Mouse (Mus musculus) hindbrain, postnatal 0 days (tissue): ENCODE measurements at regions not wholly inside any gene's neighbourhood (a gene's known extent, or its start where the extent isn't known, plus 50 kb on each side); places are given as distances from the start of the nearest gene placed in this dataset.

Experiments used
- ATAC-seq: fragments of 200-750 bp; cut with Nextera tagmentation; 2 replicates; pipeline ENCODE4 v1.8.0; 2017; ENCODE audit warnings: mild to moderate bottlenecking, moderate TSS enrichment, moderate library complexity
- DNase-seq: peaks from one replicate; pipeline ENCODE4 v3.0.0-alpha.2; 2015; ENCODE audit warnings: low spot score
- H3K27ac ChIP-seq: fragments of 300-500 bp; sonication (generic); 2 replicates; pipeline ENCODE4 v1.5.1; 2014; ENCODE audit warnings: mild to moderate bottlenecking
- H3K27me3 ChIP-seq: fragments of 300-500 bp; sonication (generic); 2 replicates; pipeline ENCODE4 v1.6.1; 2014; ENCODE audit warnings: low read length, mixed read lengths; ENCODE audit not compliant: insufficient read depth
- H3K36me3 ChIP-seq: fragments of 300-500 bp; sonication (generic); 2 replicates; pipeline ENCODE4 v1.6.1; 2014; ENCODE audit warnings: low read length, mixed read lengths; ENCODE audit not compliant: insufficient read depth
- H3K4me1 ChIP-seq: fragments of 300-500 bp; sonication (generic); 2 replicates; pipeline ENCODE4 v1.6.1; 2014; ENCODE audit warnings: antibody characterized with exemption, low read length, mixed read lengths; ENCODE audit not compliant: insufficient read depth
- H3K4me2 ChIP-seq: fragments of 300-500 bp; sonication (generic); 2 replicates; pipeline ENCODE4 v1.6.1; 2014; ENCODE audit warnings: low read depth, mild to moderate bottlenecking, low read length, moderate library complexity, mixed read lengths
- H3K4me3 ChIP-seq: fragments of 300-500 bp; sonication (generic); 2 replicates; pipeline ENCODE4 v1.5.1; 2014; ENCODE audit warnings: low read length
- H3K9ac ChIP-seq: fragments of 300-500 bp; sonication (generic); replicated peaks from 2 replicates; pipeline ENCODE4 v1.6.1; 2014; ENCODE audit warnings: mild to moderate bottlenecking, low read length, moderate library complexity, mixed read lengths
- H3K9me3 ChIP-seq: fragments of 300-500 bp; sonication (generic); 2 replicates; pipeline ENCODE4 v1.6.1; 2016; ENCODE audit warnings: low read length, mixed read lengths
- CTCF ChIP-seq: IDR thresholded peaks from 2 replicates; pipeline ENCODE4 v1.5.1; 2016; ENCODE audit warnings: antibody characterized with exemption, control low read depth, low read depth
- WGBS: fragments of 180-500 bp; shearing (Covaris S2); extraction: QIAGEN DNeasy Blood & Tissue Kit; methylation state at CpG from one replicate; pipeline ENCODE4 v1.1.7; 2014; 5-methylcytosine and 5-hydroxymethylcytosine counted together

DNA sequence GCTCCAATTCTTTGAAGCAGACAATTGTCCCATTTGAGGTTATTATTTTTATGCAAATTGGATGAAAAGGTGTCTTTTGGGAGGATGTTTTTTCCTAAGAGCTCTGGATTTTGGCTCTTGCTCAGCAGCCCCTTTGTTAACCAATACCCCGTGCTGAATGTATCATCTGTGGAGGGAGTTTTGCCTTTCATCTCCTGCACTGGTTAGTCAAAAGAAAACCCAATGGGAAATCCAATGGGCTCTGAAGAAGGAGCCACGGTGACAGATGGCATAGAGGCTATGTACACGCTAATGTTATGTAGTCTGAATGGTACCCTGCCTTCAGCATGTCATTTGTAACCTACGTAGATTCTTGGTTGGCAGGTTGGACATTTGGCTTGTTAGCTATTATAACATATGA lies 120.8 kb upstream of the Zwint start:
- no peak for DNase-seq
- Histone ChIP-seq H3K27ac (no peak overlapping the region), H3K9ac (no peak overlapping the region), H3K27me3 (no peaks in the 10 kb centered on the region), H3K4me2 (no peak overlapping the region), H3K4me3 (no peak overlapping the region), H3K9me3 (no peaks in the 10 kb centered on the region), H3K36me3 (no peaks in the 10 kb centered on the region), H3K4me1 (no peaks in the 10 kb centered on the region)
- 71% methylated on average over 4 of the region's 4 CpGs for WGBS
- no peak for TF ChIP-seq CTCF
- ATAC-seq = no peak

DNA sequence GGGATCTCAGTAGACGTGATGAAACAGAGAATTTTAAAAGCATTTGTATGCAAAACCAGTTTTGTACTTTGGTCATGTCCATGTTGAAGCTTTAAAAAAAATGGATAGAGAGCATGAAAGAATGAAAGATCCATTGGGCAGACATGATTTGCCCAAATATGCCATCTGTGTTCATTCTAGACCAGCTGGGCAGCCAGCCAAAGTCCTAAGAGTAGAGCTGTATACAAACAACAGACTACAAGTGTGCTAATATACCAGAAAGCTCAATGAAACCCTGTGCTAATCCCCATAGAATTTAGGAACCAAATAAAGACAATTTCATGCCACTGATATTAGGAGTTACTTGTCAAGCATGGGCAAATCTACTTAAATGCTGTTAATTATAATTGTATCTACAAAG lies 105.1 kb upstream of the Zwint start:
- no peaks in the 10 kb centered on the region for H3K27me3 ChIP-seq
- no peak overlapping the region for H3K4me2 ChIP-seq

DNA sequence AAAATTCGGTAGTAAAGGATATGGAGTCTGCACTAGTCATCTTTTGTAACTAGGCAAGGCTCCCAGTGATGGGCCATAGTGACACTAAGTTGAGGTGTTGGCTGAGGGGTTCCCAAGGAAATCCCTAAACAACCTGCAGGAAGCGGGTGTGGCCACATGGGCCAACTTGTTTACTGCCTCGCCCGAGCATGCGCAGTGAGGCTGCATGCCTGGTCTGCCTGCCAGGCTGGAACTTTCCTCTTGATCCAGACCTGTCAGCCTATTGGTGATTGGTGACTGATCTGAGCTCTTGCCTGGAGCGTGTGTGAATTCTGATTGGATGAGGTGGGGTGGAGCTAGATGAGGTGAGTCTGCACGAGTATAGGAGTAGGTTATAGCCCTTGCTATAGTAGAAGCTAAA lies 103.1 kb upstream of the Zwint start:
- WGBS = 83% methylated on average over 7 of the region's 7 CpGs

More for the DNA sequence above, 105.1 kb upstream of the Zwint start:
- Histone ChIP-seq H3K9me3 (no peaks in the 10 kb centered on the region), H3K9ac (no peak overlapping the region), H3K4me3 (no peak overlapping the region), H3K27ac (no peak overlapping the region), H3K4me1 (no peaks in the 10 kb centered on the region), H3K36me3 (no peaks in the 10 kb centered on the region)
- WGBS = 54% methylated on average over 1 of the region's 1 CpGs
- no peak for TF ChIP-seq CTCF
- DNase-seq (peak; percentile 52), ATAC-seq (no peak)

DNA sequence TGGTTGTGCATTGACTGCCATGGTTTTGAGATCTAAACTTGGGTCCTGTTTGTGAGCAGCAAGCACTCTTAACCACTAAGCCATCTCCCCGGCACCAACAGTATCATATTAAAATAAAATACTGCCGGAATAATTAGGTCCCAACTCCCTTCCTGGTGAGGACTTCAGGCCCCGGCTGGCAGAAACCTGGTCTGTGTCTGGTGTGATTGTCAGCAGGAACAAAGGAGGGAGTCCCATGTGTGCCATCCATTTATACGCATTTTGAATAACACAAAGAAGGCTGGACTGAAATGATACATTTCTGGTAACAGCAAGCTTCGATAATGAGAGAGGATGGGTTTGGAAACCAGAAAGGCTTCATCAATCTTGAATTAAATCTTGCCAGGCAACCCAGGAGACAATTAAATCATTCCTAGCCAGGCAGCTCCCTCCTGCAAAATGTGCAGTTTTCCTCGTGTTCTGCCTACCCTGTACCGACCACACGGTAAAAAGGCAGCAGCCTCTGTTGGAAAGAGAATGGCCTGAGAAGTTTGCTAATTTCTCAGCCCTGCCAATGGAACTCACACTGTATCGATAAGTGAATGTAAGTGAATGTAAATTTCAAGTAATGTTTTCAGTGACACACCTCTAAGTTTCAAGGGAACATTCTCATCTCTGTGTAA lies 80.5 kb upstream of the Zwint start:
- no peaks in the 10 kb centered on the region for H3K4me1 ChIP-seq
- ATAC-seq (no peak), DNase-seq (no peak)
- H3K9ac ChIP-seq = no peak overlapping the region
- 35% methylated on average over 9 of the region's 9 CpGs for WGBS
- no peaks in the 10 kb centered on the region for H3K9me3 ChIP-seq
- H3K4me2 ChIP-seq = no peak overlapping the region
- H3K36me3 ChIP-seq = no peaks in the 10 kb centered on the region
- no peak overlapping the region for H3K27ac ChIP-seq
- no peak overlapping the region for H3K4me3 ChIP-seq
- H3K27me3 ChIP-seq = no peaks in the 10 kb centered on the region
- TF ChIP-seq CTCF = no peak

More for the DNA sequence above, 103.1 kb upstream of the Zwint start:
- no peak overlapping the region for H3K4me3 ChIP-seq
- no peak overlapping the region for H3K27ac ChIP-seq
- DNase-seq = no peak
- no peaks in the 10 kb centered on the region for H3K4me1 ChIP-seq
- no peak overlapping the region for H3K4me2 ChIP-seq
- no peaks in the 10 kb centered on the region for H3K27me3 ChIP-seq
- no peak overlapping the region for H3K9ac ChIP-seq
- no peaks in the 10 kb centered on the region for H3K9me3 ChIP-seq
- no peak for TF ChIP-seq CTCF
- H3K36me3 ChIP-seq = no peaks in the 10 kb centered on the region
- ATAC-seq = no peak

DNA sequence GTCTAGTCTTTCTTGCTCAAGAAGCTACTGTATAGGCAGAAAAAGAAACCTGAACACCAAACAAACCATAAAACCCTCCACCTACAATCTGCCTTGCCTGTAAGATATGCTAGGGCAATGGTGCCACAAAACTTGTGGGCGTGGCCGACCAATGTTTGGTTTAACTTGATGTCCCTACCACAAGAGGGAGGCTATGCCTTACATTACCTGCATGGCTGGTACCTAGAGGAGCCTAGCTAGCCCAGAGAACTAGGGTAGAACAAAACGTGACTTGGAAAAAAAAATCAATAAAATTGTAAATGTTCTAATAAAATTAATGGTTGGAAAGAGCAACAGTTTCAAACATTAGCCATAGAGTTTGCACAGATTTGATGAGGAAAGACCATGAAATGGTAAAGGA lies 76.9 kb upstream of the Zwint start:
- H3K9me3 ChIP-seq = no peaks in the 10 kb centered on the region
- 90% methylated on average over 3 of the region's 3 CpGs for WGBS
- TF ChIP-seq CTCF = no peak

DNA sequence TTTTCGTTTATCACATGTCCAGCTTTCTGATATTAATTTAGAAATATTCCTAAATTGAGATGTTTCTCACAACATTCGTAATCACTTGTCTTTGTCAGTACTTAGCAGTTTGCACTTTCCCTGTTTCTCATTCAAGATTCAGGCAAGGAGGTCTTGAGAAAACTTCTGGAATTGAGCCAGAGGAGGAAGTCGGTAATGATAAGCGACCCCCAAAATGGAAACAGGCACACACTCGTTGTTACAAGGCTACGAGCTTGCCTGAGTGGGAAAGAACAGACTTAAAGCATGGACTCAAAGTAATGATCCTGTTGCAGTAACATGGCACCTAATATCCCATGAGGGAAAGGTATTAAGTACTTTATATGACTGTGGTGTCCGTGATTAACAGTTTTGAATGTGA lies 76.1 kb upstream of the Zwint start:
- no peaks in the 10 kb centered on the region for H3K36me3 ChIP-seq
- TF ChIP-seq CTCF = no peak
- no peak overlapping the region for H3K9ac ChIP-seq
- no peaks in the 10 kb centered on the region for H3K9me3 ChIP-seq
- no peak for ATAC-seq
- no peaks in the 10 kb centered on the region for H3K4me1 ChIP-seq
- H3K4me2 ChIP-seq = no peak overlapping the region
- no peak overlapping the region for H3K27ac ChIP-seq
- DNase-seq = peak; percentile 40
- WGBS = 50% methylated on average over 7 of the region's 7 CpGs
- H3K27me3 ChIP-seq = no peaks in the 10 kb centered on the region
- H3K4me3 ChIP-seq = no peak overlapping the region

More for the DNA sequence above, 76.9 kb upstream of the Zwint start:
- H3K36me3 ChIP-seq = no peaks in the 10 kb centered on the region
- H3K4me2 ChIP-seq = no peak overlapping the region
- no peaks in the 10 kb centered on the region for H3K4me1 ChIP-seq
- no peaks in the 10 kb centered on the region for H3K27me3 ChIP-seq
- H3K4me3 ChIP-seq = no peak overlapping the region
- DNase-seq (no peak), ATAC-seq (no peak)
- no peak overlapping the region for H3K9ac ChIP-seq
- no peak overlapping the region for H3K27ac ChIP-seq

DNA sequence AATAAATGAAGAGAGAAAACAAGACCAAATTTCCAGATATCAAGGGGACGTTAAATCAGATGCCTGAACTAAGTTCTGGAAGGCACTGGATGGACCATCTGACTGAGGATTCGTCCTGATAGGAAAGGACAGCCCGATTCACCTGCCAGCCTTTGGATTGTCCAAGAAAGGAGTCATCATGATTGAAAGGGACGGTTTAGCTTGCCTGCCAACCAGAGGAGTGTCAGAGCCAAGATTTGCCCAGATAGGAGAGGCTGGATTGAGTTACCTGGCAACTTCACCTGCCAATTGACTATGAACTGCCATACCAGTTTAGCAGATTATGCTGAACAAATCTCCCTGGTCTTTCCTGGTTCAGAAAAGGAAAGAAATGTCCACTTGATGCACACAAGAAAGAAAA lies 73.3 kb upstream of the Zwint start:
- H3K27ac ChIP-seq = no peak overlapping the region
- no peak overlapping the region for H3K4me2 ChIP-seq
- no peaks in the 10 kb centered on the region for H3K27me3 ChIP-seq
- ATAC-seq (no peak), DNase-seq (no peak)
- H3K9ac ChIP-seq = no peak overlapping the region
- 84% methylated on average over 4 of the region's 4 CpGs for WGBS
- H3K4me1 ChIP-seq = no peaks in the 10 kb centered on the region
- no peak for TF ChIP-seq CTCF
- no peaks in the 10 kb centered on the region for H3K9me3 ChIP-seq
- H3K4me3 ChIP-seq = no peak overlapping the region
- H3K36me3 ChIP-seq = no peaks in the 10 kb centered on the region
